Mouse (Mus musculus) adrenal gland, postnatal 4 days (tissue): ENCODE data around the gene Gipr. TPM values are rescaled to one million over a fixed set of nuclear protein-coding genes. Genes with fewer than 3 reads are reported as not detected.
"Not testable (repeated sequence)": the region's sequence is repeated elsewhere in the genome, so short reads cannot be mapped to it uniquely, and the experiment has no call there.

Experiments
- DNase-seq, 2 experiments: peaks; one replicate each; pipeline ENCODE4 v3.0.0; 2021 to 2022; ENCODE audit warnings: low spot score in 2 of 2, mixed read lengths in 2 of 2
- total RNA-seq, 2 experiments: library from RNA; stranded (reverse); gene quantifications; 2 replicates each; pipeline ENCODE4 v1.2.3; 2021

Gipr gene
- total RNA-seq, 2 experiments from 2014 or later: 1.9 to 2.5 TPM

DNA sequence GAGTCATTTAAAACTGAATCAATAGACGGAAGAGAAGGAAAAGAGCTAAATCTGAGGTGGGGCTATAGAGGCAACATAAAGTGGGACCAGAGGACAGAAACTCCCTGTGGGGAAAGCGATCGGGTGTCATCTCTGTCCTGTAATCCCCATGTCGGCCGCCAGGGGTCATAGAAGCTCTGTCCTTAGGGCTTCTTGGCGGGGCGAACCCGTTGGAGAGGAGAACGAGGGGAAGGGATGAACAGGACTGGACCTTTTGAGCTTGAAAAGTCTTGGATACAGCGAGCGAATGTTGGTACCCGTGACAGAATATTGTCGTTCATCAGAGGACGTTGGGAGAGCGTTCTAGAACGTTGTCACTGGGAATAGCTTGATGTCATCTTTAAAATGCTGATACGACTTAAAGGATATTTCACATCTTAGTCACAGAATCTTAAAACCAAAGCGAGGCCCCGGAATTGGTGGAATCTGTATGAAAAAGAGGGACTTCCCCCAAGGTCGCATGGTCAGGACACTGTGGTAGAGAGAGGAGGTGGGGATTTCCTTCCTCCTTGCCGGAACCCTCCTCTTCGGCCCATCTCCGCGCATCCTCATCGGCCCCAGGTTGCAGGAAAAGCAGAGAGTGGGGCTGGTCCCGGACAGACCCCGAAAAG, 12.6 kb upstream of the Gipr start:
- peak in 1 of 2 experiments; percentile 50 for DNase-seq

DNA sequence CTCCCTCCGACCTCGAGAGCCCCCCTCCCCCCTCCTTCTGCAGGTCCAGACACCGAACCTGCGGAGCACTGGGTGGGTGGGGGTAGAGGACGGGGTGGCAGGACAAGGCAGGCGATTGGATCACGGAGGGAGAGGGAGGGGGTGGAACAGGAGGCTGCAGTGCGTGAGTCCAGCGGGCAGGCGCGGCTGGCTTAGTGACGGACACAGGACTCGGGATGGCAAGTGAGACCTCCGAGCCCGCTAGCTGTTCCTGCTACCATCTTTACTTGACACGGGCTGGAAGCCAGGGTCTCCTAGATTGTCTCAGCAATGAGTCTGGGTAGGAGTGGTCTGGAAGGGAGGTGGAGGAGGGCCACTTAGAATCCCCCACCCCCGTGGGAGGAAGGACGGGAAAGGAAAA, 12.1 kb upstream of the Gipr start:
- DNase-seq: no peak

DNA sequence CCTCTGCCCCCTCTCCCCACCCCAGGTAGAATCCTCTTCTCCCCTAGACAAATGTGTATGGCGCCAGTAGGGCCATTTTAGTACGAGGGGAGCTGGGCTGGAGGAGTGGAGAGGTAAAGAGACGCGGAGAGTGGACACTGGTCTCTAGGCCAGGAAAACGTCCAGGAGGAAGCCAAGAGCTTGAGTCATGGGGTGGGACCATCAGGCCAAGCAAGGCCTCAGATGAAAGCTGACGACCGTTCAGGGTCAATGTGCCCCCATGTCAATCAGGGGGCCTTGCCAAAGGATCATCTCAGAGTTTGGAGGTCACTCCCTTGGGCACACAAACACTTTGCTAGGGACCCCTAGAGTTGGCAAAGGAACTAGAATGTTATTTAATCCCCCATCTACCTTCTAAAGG, 11.3 kb upstream of the Gipr start:
- DNase-seq: no peak

DNA sequence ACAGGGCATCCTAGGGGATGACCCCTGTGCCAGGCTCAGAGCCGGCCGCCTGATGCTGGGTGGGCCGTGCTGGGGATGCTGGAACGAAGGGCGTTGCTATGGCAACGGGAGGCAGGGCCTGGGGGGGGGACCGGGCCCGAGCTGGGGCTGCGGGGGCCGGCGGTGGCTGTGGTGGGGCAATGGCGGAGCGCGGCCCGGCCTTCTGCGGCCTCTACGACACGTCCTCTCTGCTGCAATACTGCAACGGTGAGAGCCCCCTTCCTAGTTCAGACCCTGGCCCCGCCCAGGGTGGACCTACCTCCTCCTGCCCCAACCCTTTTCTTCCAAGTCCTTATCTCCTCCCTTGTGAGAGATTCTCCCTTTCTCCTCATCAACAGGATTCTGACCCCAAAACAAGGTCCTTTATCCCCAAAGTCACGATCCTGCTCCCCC, 10.6 kb upstream of the Gipr start:
- no peak for DNase-seq

DNA sequence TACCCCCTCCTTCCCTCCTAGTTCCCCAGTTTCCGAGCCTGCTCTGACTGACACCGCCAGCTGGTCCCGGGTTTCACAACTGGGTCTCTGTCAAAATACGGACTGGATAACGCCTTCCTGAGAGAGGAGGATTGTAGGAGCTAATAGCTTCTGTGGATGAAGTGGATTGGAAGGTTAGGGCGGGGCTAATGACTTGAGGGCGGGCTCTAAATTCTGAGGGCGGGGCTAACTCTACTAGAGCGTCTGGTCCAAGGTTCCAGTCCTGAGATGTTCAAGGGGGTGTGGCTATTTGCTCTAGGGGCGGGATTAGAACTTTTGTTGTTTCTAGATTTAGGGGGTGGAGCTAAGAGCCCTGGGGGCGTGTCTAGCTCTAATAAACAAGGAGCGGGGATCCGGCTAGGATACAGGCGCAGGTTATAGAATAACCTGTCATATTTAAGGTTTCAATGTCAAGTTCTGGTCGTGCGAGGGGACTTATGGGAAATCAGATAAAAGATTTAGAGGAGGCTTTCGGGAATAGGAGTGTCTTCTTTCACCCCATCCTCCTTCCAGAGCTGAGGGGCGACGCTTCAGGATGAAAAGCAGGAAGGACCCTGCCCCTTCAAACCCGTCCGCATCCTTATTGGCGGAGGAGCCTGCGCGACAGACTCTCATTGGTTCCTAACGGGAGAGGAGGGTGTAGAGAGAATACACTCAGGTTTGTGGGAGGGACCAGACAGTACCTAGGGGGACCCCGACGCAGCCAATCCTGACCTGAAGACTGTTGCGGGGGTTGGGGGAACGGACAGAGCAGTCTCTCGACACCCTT, 10.0 kb upstream of the Gipr start, which contains the start of gene Eml2:
Gene Eml2, plus strand, starts transcription at position 714 of the 808 bp plus-strand sequence.
- DNase-seq: no peak

DNA sequence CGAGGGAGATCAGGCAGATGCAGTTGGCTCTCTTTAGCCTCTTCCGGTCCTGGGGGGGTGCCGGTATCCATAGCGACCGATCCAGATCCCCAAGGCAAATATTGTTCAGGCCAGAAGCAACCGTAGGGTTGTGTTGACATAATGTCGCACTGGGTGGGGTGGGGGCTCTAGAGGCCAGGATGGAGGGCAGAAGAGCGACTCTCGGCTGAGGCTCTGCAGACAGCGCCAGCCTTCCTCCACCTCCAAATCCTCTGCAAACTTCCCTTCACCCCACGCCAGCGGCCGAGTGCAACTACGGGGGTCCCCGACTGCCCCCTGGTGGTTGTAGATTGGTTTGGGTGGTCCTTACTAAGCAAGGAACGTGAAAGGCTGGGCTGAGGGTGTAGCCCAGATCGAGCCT, 6.9 kb upstream of the Gipr start:
- peak; percentile 61 to 69 for DNase-seq

DNA sequence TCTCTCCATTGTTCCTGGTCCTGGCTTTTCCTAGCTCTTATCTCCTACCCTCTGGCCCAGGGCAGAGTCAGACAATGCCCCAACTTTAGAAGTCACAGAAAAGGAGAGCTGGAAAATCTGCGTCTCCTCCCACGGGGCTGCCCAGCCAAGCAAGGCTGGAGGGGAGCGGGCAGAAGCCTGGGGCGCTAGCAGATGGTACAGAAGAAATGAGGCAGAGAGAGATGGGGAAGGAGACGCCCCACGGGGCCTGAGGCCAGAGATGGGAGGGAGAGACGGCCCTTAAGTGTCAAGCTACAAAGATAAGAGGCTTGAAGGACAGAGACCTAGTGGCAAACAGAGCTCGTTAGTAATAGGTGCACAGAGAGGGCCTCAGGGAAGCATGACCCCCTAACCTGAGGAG, 5.9 kb upstream of the Gipr start:
- no peak for DNase-seq

DNA sequence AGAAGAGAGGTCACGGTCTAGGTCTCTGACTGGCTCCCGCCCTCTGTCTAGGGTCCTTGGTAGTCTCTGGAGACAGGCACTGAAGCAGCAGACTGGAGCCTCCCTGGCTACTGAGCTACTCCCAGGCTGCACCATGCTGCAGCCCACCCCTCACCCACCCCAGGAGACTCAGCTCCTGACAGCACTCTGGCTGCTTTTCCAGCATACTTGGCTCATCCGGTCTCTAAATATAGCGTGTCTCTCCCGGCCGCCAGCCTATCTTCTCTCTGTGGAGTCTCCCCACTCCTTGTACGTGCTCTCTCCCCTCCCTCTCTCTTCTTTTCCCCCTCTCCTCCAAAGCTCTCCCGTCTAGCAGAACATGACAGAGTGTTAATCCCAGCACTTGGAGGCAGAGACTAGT, 4.2 kb upstream of the Gipr start:
- no peak for DNase-seq

DNA sequence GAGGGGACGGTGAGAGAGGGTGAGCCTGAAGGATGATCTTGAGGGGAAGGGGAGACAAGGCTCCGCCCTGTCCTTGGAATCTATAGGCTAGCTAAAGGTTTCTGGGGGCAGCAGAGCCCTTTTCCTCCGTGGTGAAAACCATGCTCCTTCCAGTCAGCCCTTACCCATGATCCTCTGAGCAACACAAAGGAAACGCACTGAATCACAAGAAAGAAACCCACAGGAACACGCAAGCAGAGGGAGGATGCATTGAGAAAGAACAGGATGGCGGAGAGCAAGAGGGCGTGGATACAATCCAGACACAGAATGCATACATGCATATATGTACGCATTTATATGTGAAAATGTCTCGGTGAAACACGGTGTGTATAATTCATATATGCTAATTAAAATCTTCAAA, 3.6 kb upstream of the Gipr start:
- DNase-seq: no peak

DNA sequence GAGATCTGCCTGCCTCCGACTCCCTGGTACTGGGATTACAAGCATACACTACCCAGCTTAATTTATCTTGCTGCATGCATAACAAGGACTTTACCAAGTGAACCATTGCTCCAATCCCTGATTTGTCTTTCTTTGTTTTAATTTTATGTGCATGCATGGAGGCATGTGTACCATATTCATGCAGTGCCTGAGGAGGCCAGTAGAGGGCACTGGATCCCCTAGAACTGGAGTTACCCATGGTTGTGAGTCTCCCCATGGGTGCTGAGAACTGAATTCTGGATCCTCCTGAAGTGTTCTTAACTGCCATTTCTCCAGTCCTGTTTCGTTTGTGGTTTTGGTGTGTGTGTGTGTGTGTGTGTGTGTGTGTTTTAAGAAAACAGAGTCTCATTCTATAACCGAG, 1.1 kb upstream of the Gipr start:
- no peak for DNase-seq

DNA sequence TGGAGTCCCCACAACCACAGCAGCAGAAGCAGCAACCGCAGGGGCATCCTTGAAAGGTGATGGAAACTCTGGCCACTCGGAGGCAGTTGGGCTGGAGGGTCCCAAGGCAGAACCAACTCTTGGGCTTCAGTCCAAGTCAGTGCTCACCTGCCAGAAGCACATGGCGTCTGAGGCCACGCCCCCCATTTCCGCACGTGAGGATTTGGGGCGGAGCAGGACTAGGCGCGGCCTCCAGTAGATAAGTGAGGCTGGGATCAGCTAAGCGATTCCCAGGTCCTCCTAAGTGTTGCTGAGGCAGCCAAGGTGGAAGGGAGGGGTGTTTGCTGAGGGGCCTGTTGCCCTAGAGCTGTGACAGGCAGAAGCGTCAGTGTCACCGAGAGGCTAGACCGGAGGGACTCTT, 949 bp downstream of the Gipr start:
- no peak for DNase-seq

DNA sequence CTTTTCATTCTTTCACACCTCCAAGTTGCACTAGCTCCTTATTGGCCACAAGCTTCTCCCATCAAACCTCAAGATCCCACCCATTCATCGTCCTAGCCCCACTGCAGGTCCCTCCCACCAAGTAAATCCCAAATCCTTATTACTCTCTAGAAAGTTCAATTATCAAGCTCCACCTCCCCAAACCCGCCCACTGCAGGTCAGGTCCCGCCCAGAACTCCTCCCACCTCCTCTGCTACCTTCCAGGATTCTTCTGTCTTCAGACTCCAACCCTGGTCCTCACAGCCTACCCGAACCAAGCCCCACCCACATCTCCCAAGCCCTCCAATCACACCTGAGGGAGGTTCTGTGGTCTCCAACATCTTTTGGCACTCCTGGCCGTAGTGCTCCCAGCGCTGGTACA, 1.7 kb downstream of the Gipr start:
- no peak for DNase-seq

DNA sequence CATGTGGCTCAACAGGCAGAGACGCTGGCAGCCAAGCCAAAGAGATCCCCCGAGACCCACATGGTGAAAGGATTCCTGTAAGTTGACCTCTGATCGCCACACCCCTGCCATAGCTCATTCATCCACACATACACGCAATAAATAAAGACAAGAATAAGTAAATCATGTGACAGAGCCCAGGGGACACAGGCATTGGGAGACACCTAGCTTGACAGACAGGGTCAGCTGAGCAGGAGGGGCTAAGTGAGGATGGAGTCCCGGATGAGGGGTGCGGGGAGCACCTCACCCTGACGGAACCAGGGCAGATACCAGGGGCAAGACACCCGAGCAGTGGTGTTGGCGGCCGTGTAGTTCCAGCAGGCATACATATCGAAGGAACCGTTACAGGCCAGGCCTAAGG, 2.2 kb downstream of the Gipr start:
- DNase-seq: no peak

DNA sequence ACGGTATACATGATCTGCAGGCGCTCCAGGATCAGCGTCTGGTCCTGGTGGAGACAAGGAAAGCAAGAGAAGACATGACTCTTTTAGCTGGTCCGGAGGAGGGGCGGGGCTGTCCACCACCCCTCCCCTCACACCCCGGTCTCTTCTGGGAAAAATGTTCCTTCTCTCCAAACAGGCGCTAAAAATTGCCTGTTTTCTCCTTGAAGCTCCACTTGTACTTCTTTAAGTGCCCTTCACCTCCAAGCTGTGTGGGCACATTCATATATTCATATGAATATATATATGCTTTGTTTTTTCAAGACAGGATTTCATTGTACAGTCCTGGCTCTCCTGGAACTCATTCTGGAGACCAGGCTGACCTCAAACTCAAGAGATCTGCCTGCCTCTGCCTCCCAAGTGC, 3.0 kb downstream of the Gipr start:
- DNase-seq: no peak

DNA sequence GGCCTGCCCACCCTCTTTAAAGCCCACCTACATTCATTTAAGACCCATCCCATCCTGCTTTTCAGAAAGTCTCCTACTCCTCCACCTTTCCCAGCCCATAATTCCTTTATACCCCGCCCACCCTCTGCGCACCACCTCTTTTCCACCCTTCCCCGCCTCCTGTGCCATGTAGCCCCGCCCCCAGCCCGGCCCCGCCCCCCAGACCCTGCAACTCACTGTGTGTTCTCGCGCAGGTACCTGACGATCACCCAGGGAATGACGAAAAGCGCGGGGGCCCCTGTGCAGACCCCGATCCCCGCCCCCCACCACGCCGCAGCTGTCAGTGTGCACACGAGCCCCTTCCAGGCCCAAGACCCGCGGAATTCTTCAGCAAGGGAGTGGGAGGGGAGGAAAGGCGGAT, 5.8 kb downstream of the Gipr start:
- DNase-seq: no peak

DNA sequence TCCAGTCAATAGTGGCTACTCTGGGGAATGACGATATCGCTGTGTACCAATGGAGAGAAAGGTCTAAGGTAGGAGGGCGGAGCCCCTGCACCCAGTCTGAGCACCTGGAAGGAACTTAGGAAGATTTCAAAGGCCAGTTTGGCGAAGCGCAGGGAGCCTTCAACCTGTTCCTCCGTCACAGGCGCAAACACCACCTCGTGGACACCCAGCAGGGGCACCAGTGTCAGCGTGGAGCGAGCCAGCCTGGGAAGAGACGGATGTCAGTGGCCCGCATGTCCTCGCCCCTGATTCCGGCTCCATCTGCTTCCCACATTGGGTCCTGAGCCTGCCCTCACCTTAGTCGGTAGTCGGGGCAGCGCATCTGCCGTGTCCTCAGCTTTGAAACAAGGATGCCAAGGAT, 6.5 kb downstream of the Gipr start:
- DNase-seq: no peak

DNA sequence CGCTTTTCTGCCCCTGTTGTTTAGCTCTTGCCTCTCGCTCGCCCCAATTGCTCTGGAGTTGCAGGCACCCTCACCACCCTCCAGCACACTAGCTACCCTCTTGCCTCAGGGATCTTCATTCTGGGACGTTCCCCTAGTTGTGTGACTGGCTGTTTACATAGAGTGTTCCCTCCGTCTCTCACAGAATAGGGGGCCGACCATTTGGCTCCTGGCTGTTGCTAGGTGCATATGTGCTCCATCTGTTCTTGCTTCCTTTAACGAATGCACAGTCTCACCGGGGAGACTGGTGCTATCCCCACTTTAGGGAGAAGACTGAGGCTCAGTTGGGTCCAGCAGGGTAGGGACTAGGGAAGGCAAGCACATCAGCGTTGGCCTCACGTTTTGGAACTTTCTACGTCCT, 7.3 kb downstream of the Gipr start:
- no peak for DNase-seq

DNA sequence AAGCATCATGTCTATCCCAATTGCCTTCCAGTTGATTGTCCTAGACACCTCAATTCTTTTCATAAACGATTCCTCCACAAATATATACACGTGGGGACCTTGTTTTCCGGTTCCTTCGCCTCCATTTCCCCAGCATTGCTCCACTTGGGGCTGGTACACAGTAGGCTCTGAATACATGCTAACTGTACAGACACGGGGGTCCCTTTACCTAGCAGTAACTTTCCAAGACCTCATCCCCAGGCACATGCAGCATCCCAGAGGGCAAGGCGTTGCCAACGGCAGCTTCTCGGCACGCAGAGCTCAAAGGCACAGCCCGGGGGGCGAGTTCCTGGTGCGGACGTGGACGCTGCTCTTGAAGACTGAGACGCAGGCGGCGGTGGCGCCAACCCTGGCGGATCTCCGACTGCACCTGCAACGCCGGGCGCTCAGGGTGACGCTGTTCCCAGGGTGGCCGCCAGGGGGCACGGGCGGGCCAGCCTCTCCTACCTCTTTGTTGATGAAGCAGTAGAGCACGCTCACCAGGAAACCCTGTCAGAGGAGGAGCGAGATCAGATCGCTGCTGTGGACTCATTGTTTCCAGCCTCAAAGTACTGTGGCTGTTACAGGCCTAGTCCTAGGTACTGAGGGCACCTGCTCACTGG, 8.6 kb downstream of the Gipr start:
- peak; percentile 82 to 83 for DNase-seq

DNA sequence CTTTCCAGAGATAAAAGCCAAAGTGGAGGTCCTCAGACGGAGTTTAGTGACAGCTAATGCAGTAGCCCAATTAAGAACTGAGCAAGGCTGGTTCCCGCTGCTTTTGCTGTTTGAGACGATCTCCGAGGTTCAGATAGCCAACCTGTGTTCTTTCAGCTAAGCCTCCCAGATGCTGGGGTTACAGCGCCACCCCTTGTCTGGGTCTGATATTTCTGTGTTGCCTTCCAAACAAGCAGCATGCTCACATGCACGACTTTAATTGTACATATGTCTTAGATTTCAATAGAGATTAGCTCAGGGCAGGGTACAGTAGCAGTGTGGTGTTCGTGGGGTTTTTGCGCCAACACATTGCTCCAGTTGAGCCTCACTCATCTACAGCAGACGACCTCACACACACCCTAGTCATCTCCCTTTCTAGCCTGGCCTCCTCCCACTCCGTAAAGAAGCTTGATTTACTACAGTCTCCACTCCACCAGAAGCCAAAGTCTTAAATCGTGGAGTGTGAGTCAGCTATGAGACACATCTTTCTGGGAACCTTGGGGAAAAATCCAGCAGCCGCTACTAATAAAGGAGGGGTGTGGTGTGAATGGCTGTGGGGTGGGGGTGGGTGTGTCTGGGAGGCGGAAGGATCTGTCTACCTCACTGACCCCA, 10.0 kb downstream of the Gipr start:
- no peak for DNase-seq

DNA sequence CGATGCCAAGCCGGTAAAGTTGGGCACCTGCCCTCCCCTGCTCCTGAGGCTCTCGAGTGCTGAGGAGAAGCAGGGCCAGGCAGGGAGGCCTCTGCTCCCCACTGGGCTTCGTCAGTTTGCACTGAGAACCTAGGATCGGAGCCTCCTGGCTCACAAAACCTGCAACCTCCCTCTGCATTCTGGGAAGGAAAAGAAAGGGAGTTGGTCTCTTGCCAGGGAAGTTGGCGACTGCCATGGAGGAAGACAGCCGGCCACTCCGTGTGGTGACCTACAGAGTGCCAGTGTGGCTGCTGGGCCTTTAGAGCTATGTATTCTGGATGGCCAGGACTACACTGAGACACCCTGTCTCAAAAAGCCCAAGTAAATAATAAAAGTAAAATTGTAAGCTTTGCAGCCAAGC, 11.1 kb downstream of the Gipr start:
- no peak for DNase-seq

DNA sequence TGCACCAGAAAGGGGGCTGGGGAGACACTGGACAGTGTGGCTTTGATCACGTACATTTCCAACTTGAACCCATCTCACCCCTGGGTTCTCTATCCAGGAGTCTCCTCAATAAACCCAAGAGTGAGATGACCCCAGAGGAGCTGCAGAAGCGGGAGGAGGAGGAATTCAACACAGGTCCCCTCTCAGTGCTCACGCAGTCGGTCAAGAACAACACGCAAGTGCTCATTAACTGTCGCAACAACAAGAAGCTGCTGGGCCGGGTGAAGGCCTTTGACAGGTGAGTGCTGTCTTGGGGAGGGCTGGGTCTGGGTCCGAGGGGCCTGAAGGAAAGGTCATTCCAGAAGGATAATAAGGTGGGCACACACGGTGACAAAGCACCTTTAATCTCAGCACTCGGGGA, 14.8 kb downstream of the Gipr start:
- not testable (repeated sequence) for DNase-seq

DNA sequence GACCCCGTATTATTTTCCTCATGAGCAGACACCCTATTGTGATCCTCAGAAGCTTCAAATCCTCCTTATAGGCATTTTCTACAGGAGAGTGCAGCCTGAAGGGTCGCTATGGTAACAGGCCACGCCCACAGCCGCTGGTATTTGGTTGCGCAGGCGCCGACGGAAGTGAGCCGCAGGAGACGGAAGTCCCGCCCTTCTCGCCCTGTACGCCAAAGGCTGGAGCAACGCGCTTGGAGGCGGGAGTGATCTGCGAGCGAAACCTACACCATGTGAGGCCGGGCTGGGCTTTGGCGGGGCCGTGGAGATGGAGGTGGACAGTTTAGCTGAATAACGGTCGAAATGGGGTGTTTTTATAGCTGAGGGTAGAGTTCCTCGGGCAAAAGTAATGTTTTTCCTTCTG, 16.3 kb downstream of the Gipr start, which contains the start of gene Snrpd2:
Gene Snrpd2, plus strand, starts transcription at position 97 of the 400 bp plus-strand sequence.
- peak; percentile 87 to 90 for DNase-seq
